Mouse (Mus musculus) heart, postnatal 25 days (tissue): Measurements from ENCODE around the gene Pus10. TPM values are rescaled to one million over a fixed set of nuclear protein-coding genes. Genes with fewer than 3 reads are reported as not detected.

Source experiments
- DNase-seq: peaks from one replicate; pipeline ENCODE4 v3.0.0; 2022; ENCODE audit warnings: low spot score
- intact Hi-C: fragments of 180-260 bp; cut with DNase I; formaldehyde crosslinking; loops from one replicate; pipeline ENCODE4 v1.15.1; 2025
- total RNA-seq, 2 experiments: library from RNA; stranded (reverse); gene quantifications; 2 replicates each; pipeline ENCODE4 v1.2.3; 2021

The Pus10 gene
- total RNA-seq, result 10 to 100 TPM; 10.2 TPM

- no peak for DNase-seq
- intact Hi-C loops, result loop anchor here (2.0 kb wide), 1 partner anchor 105 kb away; the partner anchor contains the start of gene Rel
These were observed at the start of gene Pus10 for GRCm38 (mm10) chr11:23665311-23665786. Gene Pus10, plus strand, starts transcription at chr11:23665674.

GRCm38 (mm10) chr11:23618995-23619394, 46.5 kb upstream of the Pus10 start:
- DNase-seq, result no peak
- intact Hi-C loops, result no loop called here

- intact Hi-C loops, result loop anchor here (10.0 kb wide), 1 partner anchor 136 kb away; the partner anchor contains the start of gene Ahsa2
- no peak for DNase-seq
These were observed 34.8 kb upstream of the Pus10 start for GRCm38 (mm10) chr11:23630664-23631063.

DNA sequence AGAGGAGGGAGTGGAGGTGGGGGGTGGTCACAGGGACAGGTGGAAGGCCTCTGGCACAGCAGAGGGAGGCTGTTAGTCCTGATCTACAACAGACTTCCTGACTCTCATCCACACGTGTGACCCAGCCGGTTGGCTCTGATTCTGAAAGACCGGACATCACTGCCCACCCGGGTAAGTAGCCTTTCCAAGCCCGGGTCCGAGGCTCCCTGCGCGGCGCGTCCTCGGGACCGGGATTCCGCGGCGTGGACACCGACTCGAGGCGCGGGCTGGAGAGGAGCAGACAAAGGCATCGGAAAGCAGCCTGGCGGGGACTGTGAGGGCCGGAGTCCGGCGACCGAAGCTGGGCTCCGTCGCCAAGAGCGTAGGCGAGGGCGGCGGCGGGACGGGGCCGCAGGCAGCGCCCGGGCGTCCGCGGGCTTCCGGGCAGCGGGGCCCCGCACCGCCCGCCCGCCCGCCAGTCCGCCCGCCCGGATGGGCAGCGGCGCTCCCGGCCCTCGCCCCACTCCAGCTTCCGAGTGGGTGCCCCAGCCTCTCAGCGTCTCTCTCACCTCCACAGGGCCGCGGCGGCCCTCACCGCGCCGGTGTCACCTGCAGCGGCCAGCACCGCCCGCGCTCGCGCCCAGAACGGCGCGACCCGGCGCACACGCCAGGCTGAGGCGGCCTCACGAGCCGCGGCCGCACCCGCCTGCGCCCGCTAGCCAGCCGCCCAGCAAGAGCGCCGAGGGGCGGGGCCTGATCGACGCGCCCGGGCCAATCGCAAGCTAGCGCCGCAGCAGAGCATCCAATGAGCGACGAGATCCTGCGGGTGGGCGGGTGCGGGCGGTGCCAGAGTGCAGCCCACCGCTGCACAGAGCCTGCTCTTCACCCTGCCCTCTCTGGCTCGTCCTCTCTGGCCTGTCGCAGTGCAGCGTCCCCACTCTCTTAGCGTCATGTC, 32.3 kb upstream of the Pus10 start, which contains the start of gene 0610010F05Rik:
Gene 0610010F05Rik, minus strand, starts transcription at position 695 of the 934 bp plus-strand sequence.
- intact Hi-C loops, result loop anchor here (1.0 to 10.0 kb wide), 2 partner anchors 31 to 138 kb away; partner anchors contain the start of gene Ahsa2
- DNase-seq, result peak; percentile 74

DNA sequence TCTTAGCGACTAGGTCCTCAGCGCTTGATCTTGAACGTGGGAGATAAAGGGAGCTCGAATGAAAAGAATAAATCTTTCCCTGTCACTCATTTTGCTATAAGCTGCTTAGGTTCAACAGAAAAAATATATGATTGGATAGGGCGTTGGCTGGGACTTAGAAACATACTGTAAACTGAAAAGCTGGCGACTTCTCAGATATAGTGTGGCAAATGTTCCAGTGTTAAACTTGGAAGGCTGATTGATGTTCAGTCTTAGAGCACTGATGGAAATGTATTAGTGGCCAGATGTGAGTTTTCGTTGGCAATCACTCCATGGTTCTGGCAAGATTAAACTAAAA, 31.6 kb upstream of the Pus10 start:
- intact Hi-C loops, result loop anchor here (1.0 to 10.0 kb wide), 2 partner anchors 30 to 139 kb away; partner anchors contain the start of gene Ahsa2
- no peak for DNase-seq

DNA sequence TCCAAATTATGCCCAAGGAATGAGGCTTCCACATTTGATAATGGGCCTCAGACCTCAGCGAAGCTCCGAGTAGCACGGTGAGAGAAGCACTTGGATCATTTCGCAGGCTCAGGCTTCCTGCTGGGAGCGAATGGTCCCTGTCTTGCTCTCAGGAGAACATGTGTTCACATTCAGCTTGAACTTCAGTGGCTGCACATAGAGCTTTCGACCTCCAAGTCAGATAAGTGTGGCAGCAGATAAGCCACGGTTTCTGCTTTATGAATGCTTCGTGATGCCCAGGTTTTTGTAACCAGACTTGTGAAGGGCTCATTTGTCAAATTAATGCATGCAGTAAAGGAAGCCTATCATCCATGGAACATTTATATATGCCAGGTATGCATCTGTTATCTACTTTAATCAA, 30.9 kb upstream of the Pus10 start:
- intact Hi-C loops, result loop anchor here (10.0 kb wide), 1 partner anchor 140 kb away; the partner anchor contains the start of gene Ahsa2
- DNase-seq, result no peak

- intact Hi-C loops, result no loop called here
- no peak for DNase-seq
These were observed 18.0 kb upstream of the Pus10 start for GRCm38 (mm10) chr11:23647431-23647830.

DNA sequence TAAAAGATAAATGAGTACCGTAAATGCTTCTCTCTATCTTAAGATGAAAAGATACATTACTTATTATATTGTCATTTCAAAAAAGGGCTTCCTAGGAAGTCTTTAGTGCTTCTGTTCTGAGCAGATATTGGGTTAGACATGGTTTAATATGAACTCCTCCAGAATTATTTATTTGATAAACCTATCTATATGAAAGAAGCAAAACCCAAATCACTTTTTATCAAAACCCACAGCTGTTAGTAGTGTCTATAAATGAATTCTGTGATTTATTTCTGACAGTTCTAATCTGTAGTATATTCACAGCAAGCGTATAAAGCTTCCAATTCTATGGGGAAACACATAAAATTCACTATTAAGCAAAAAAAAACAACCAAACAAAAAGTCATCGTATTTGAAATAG, 17.6 kb upstream of the Pus10 start:
- intact Hi-C loops, result no loop called here
- no peak for DNase-seq

DNA sequence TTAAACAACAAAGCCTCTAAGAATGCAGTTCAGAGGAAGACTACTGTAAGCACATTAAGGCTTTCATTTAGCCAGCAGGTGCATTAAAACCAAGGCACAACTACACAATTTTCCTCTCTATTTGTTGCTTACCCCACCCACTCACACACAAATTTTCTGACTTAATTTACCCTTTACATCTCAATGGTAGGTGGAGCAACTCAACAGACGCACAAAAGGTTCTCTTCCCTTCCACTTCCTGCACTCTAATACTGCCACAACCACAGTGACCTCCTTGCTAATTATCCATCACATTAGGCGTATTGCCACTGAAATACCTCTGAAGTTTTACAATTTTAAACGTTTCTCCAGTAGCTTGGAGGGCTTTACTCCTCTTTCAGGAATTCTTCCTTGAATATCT, 11.8 kb upstream of the Pus10 start:
- no peak for DNase-seq
- intact Hi-C loops, result no loop called here

GRCm38 (mm10) chr11:23657791-23658190, 7.7 kb upstream of the Pus10 start:
- intact Hi-C loops, result no loop called here
- no peak for DNase-seq

GRCm38 (mm10) chr11:23664232-23664631, 1.2 kb upstream of the Pus10 start:
- intact Hi-C loops, result loop anchor here (1.0 to 2.0 kb wide), 2 partner anchors 31 to 107 kb away; partner anchors contain the start of genes 0610010F05Rik and Rel

GRCm38 (mm10) chr11:23665798-23666501, 476 bp downstream of the Pus10 start, which contains the start of gene Pex13:
Gene Pex13, minus strand, starts transcription at chr11:23665959.
- intact Hi-C loops, result loop anchor here (2.0 kb wide), 1 partner anchor 105 kb away; the partner anchor contains the start of gene Rel
- DNase-seq, result peak; percentile 86

More at GRCm38 (mm10) chr11:23664232-23664631, 1.2 kb upstream of the Pus10 start:
- DNase-seq, result no peak

DNA sequence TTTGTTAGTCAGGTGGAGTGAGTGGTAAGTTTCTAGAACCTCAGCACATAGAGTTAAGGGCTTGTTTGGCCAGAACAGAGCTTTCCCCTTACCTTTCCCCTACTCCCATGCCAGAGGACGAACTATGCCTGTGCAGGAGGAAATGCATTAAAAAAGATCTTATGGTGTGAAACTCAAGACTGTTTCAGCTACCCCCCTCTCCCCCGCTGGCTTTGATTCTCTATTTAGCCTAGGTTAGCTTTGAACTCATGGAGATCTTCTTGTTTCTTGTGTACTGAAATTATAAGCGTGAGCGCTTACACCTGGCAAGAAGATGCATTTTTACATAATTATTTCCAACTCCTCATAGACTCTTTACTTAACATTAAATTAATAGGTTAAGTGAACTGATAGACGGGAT, 1.1 kb downstream of the Pus10 start:
- intact Hi-C loops, result no loop called here
- DNase-seq, result no peak

DNA sequence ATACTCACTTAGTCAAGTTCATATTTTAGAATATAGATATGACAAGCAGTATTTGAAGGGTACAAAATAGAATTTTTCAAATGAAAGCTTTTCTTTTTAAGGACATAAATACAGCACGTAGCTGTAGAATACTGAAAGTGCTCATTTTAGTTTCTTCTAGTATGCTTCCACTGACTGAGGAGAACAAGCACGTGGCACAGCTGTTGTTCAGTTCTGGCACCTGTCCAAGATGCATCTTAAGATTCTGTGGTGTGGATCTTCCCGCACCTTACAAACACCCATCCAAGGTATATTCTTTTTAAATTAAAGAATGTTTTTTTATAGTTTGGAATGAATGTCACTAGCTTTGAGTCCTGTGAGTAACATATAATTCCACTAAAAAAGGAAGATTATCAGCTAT, 1.7 kb downstream of the Pus10 start:
- no peak for DNase-seq
- intact Hi-C loops, result no loop called here

DNA sequence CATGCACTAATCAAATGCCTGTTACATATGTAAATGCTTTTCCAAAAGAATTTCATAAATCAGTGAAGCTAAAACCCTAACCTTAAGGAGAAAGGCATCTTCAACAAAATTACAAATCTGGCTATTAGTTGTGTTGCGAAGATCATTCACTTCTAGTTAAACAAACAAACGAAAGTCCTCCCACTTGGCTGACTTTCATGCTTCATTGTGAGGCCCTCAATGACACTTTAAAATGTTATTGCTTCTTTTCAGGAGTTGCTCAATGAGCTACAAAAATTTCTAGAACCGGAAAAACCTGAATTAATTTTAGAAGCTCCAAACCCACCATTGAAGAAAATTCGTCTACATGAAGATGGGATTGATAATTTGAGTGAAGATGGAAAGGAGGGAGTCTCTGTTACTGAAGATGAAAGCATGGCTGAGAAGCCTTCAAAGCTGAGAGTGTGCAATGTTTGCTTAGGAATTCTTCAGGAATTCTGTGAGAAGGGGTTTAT, 6.8 kb downstream of the Pus10 start:
- intact Hi-C loops, result loop anchor here (10.0 kb wide), 1 partner anchor 182 kb away; no protein-coding TSS in a partner anchor
- no peak for DNase-seq

DNA sequence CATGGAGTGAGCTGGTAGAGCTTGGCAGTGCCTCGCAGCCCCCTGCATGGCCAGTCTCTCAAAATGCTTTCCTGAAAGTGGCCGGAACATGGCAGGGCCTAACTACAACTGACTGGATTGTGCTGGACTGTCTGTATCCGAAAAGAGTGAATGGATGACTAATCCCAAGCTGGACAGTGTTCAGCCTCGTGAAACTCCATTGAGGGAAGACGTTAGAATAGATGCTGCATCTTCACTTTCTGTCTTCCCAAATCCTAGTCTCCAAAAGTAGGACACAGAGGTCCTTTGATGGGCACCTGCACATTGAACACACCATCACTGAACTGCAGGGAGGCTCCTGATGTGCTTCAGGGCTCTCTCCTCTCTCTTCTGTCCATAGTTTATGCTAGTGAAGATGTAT, 10.6 kb downstream of the Pus10 start:
- intact Hi-C loops, result loop anchor here (10.0 kb wide), 1 partner anchor 179 kb away; no protein-coding TSS in a partner anchor

GRCm38 (mm10) chr11:23679044-23679642, 13.7 kb downstream of the Pus10 start:
- DNase-seq, result no peak
- intact Hi-C loops, result loop anchor here (1.0 to 10.0 kb wide), 2 partner anchors 176 to 275 kb away; no protein-coding TSS in a partner anchor

More for the DNA sequence above, 10.6 kb downstream of the Pus10 start:
- DNase-seq, result no peak

- intact Hi-C loops, result no loop called here
- no peak for DNase-seq
These were observed 15.0 kb downstream of the Pus10 start for GRCm38 (mm10) chr11:23680435-23680950.

- DNase-seq, result no peak
- intact Hi-C loops, result no loop called here
These were observed 17.1 kb downstream of the Pus10 start for GRCm38 (mm10) chr11:23682561-23682960.
